Mouse (Mus musculus) limb, embryonic 14.5 days (tissue): ENCODE measurements around the gene Miox. TPM values are rescaled to one million over a fixed set of nuclear protein-coding genes. Genes with fewer than 3 reads are reported as not detected.

ENCODE experiments used
- ATAC-seq: fragments of 200-750 bp; cut with Nextera tagmentation; 2 replicates; pipeline ENCODE4 v1.8.0; 2017; ENCODE audit warnings: low read depth, moderate number of reproducible peaks, moderate TSS enrichment; ENCODE audit not compliant: low FRiP score
- DNase-seq: peaks from one replicate; pipeline ENCODE4 v3.0.0-alpha.2; 2015; ENCODE audit warnings: low spot score
- H3K27ac ChIP-seq: fragments of 300-500 bp; sonication (generic); replicated peaks from 2 replicates; pipeline ENCODE4 v1.5.1; 2014; ENCODE audit warnings: low read depth, mild to moderate bottlenecking, low read length, moderate library complexity, mixed read lengths
- H3K27me3 ChIP-seq: fragments of 300-500 bp; sonication (generic); 2 replicates; pipeline ENCODE4 v1.6.1; 2014; ENCODE audit warnings: low read length, mixed read lengths; ENCODE audit not compliant: control insufficient read depth, insufficient read depth
- H3K36me3 ChIP-seq: fragments of 300-500 bp; sonication (generic); 2 replicates; pipeline ENCODE4 v1.6.1; 2014; ENCODE audit warnings: mild to moderate bottlenecking, low read length, moderate library complexity, mixed read lengths; ENCODE audit not compliant: control insufficient read depth, insufficient read depth
- H3K4me1 ChIP-seq: fragments of 300-500 bp; sonication (generic); 2 replicates; pipeline ENCODE4 v1.6.1; 2014; ENCODE audit warnings: antibody characterized with exemption, low read length, mixed read lengths; ENCODE audit not compliant: control insufficient read depth, insufficient read depth
- H3K4me2 ChIP-seq: fragments of 300-500 bp; sonication (generic); replicated peaks from 2 replicates; pipeline ENCODE4 v1.6.1; 2014; ENCODE audit warnings: low read depth, mild to moderate bottlenecking, low read length, moderate library complexity; ENCODE audit not compliant: severe bottlenecking
- H3K4me3 ChIP-seq: fragments of 300-500 bp; sonication (generic); replicated peaks from 2 replicates; pipeline ENCODE4 v1.5.1; 2014; ENCODE audit warnings: low read length
- H3K9ac ChIP-seq: fragments of 300-500 bp; sonication (generic); 2 replicates; pipeline ENCODE4 v1.6.1; 2014; ENCODE audit warnings: mild to moderate bottlenecking, low read depth, low read length, moderate library complexity; ENCODE audit not compliant: severe bottlenecking
- H3K9me3 ChIP-seq: fragments of 300-500 bp; sonication (generic); 2 replicates; pipeline ENCODE4 v1.6.1; 2016; ENCODE audit warnings: low read length; ENCODE audit not compliant: control insufficient read depth
- POLR2A ChIP-seq: fragments of 200-500 bp; IDR thresholded peaks from 2 replicates; pipeline ENCODE4 v1.8.0; 2012; ENCODE audit warnings: inconsistent platforms, mild to moderate bottlenecking, moderate library complexity, borderline replicate concordance; ENCODE audit not compliant: insufficient read depth, insufficient read length; ENCODE audit errors: extremely low read depth
- whole genome bisulfite sequencing: fragments of 180-500 bp; shearing (Covaris S2); extraction: QIAGEN DNeasy Blood & Tissue Kit; methylation state at CpG from one replicate; pipeline ENCODE4 v1.1.7; 2014; 5-methylcytosine and 5-hydroxymethylcytosine counted together
- microRNA-seq: library from miRNA; unstranded; fragments of <30 nt; microRNA quantifications from one replicate; pipeline ENCODE4, GENCODE M21; 2016
- polyA plus RNA-seq, 2 experiments: library from polyadenylated mRNA; depleted of rRNA in 1 of 2; stranded (reverse) in 1 of 2; unstranded in 1 of 2; fragments of >200 nt; fragmentation: Nextera tagmentation in 1 of 2; extraction: Ambion mirVana in 1 of 2; gene quantifications; 2 replicates each; pipeline versions ENCODE4 v1.2.1 to v1.2.3; 2012 to 2014

The Miox gene
- polyA plus RNA-seq, 2 experiments = not detected

GRCm38 (mm10) chr15:89377362-89377761 lies 43.2 kb downstream of the Miox start:
- H3K4me2 ChIP-seq = no peak overlapping the region; the same call in 1 of the 2 replicates
- peaks cover 51% of the 10 kb centered on the region for H3K27me3 ChIP-seq
- H3K4me3 ChIP-seq = no peak overlapping the region
- no peak for TF ChIP-seq POLR2A
- no peak for DNase-seq
- WGBS = 4% methylated on average over 18 of the region's 18 CpGs
- H3K9me3 ChIP-seq = no peaks in the 10 kb centered on the region
- H3K4me1 ChIP-seq = peaks cover 23% of the 10 kb centered on the region
- H3K9ac ChIP-seq = no peak overlapping the region
- H3K36me3 ChIP-seq = peaks cover 4% of the 10 kb centered on the region; the same call in 1 of the 2 replicates
- no peak for ATAC-seq
- no peak overlapping the region for H3K27ac ChIP-seq

- Histone ChIP-seq H3K36me3 (no peaks in the 10 kb centered on the region), H3K27me3 (peaks cover 51% of the 10 kb centered on the region), H3K4me2 (peak overlapping the region; percentile 67), H3K9ac (peak overlapping the region; percentile 48), H3K4me1 (peaks cover 19% of the 10 kb centered on the region), H3K4me3 (peak overlapping the region; percentile 35), H3K27ac (no peak overlapping the region), H3K9me3 (no peaks in the 10 kb centered on the region)
- no peak for TF ChIP-seq POLR2A
- ATAC-seq (no peak), DNase-seq (no peak)
- 14% methylated on average over 46 of the region's 46 CpGs for WGBS
These were observed 44.0 kb downstream of the Miox start for GRCm38 (mm10) chr15:89377938-89378828.

DNA sequence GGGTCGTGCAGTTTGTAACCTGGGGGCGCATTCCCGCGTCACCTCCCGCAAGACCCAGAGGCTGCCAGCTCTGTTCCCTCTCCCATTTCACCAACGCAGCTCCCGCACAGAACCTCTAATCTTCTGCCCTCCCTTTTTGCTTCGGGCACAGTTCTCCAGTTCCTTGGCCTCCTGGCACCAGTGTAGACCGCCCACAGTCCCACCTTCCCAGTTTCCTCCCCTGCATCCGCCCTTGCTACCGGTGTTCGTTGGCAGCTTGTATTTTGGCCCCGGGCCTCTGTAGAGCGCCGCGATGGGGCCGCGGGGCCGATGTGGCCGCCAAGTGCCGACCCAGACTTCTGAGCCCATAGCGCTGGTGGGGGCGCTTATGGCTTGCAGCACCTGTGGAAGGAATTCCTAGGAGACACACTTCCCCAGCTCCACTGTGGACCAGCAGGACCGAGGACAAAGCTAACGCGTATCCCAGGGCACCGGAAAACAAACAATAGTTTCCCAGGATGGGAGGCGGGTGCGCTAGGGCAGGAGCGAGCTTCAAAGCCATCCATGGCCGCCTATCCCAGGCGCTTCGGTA lies 44.7 kb downstream of the Miox start, which contains the start of gene Odf3b:
Gene Odf3b, minus strand, starts transcription at position 452 of the 571 bp plus-strand sequence.
- Histone ChIP-seq H3K4me2 (peak within 1 kb of the TSS; percentile 67), H3K27me3 (peaks cover 51% of the 10 kb centered on the region), H3K9me3 (no peaks in the 10 kb centered on the region), H3K4me1 (peaks cover 18% of the 10 kb centered on the region), H3K9ac (peak within 1 kb of the TSS; percentile 48), H3K27ac (no peak within 1 kb of the TSS), H3K4me3 (peak within 1 kb of the TSS; percentile 35), H3K36me3 (no peaks in the 10 kb centered on the region)
- WGBS = 1% methylated on average over 29 of the region's 33 CpGs
- ATAC-seq (no peak), DNase-seq (no peak)
- no peak for TF ChIP-seq POLR2A

- Histone ChIP-seq H3K4me2 (peak overlapping the region; percentile 67), H3K27ac (no peak overlapping the region), H3K36me3 (no peaks in the 10 kb centered on the region), H3K4me3 (peak overlapping the region; percentile 35), H3K9me3 (no peaks in the 10 kb centered on the region), H3K4me1 (peaks cover 14% of the 10 kb centered on the region), H3K27me3 (peaks cover 51% of the 10 kb centered on the region), H3K9ac (peak overlapping the region; percentile 48; the same call in 1 of the 2 replicates)
- 10% methylated on average over 10 of the region's 10 CpGs for WGBS
- TF ChIP-seq POLR2A = no peak
- ATAC-seq (no peak), DNase-seq (no peak)
These were observed 45.2 kb downstream of the Miox start for GRCm38 (mm10) chr15:89379429-89379828.

DNA sequence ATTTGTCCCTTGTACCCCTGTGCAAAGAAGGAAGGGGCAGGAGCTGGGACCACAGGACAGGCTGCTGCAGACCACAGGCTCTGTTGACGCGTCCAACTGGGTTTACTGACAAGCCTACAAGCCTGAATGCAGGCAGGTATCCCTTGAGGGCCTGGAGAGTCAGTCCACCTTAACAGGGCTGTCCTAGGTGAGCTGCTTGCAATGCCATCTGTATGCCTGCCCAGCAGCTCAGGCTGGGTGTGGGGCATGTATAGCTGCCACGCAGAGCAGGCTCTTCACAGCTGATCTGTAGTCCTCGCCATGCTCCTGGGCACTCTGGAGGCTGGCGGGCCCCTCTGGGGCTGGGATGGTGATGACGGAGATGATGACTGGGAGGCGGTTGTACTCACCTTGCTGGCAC lies 50.4 kb downstream of the Miox start, which contains the start of gene Klhdc7b:
Gene Klhdc7b, plus strand, starts transcription at position 301 of the 400 bp plus-strand sequence.
- Histone ChIP-seq H3K4me1 (no peaks in the 10 kb centered on the region), H3K9me3 (no peaks in the 10 kb centered on the region), H3K36me3 (no peaks in the 10 kb centered on the region), H3K27me3 (peaks cover 12% of the 10 kb centered on the region), H3K4me3 (no peak within 1 kb of the TSS), H3K27ac (no peak within 1 kb of the TSS), H3K4me2 (no peak within 1 kb of the TSS), H3K9ac (no peak within 1 kb of the TSS)
- WGBS = 89% methylated on average over 7 of the region's 7 CpGs
- DNase-seq (no peak), ATAC-seq (no peak)
- no peak for TF ChIP-seq POLR2A

Small RNAs within 50 kb of the gene (microRNA-seq; reads per million reads assigned to microRNA genes)
- not detected for gene Mir6959

Other genes with a start within 250 kb of the Miox start
- 32.7 and 40.7 TPM in 2 replicates for gene Selenoo, start 245.3 kb upstream of the Miox start, polyA plus RNA-seq (2012; rRNA removed)
- gene Selenoo, start 245.3 kb upstream of the Miox start, polyA plus RNA-seq (2014; fragmentation: Nextera tagmentation; extraction: Ambion mirVana) = 20.6 and 22.9 TPM in 2 replicates
- 36.8 and 56.5 TPM in 2 replicates for gene Tubgcp6, start 211.3 kb upstream of the Miox start, polyA plus RNA-seq (2012; rRNA removed)
- gene Tubgcp6, start 211.3 kb upstream of the Miox start, polyA plus RNA-seq (2014; fragmentation: Nextera tagmentation; extraction: Ambion mirVana) = 17.2 and 17.6 TPM in 2 replicates
- gene Hdac10, start 205.7 kb upstream of the Miox start, polyA plus RNA-seq (2012; rRNA removed) = 38.1 and 49.4 TPM in 2 replicates
- gene Hdac10, start 205.7 kb upstream of the Miox start, polyA plus RNA-seq (2014; fragmentation: Nextera tagmentation; extraction: Ambion mirVana) = 18.7 and 21.8 TPM in 2 replicates
- gene Mapk12, start 193.7 kb upstream of the Miox start, polyA plus RNA-seq (2012; rRNA removed) = 13.7 and 14.9 TPM in 2 replicates
- 5.0 and 8.3 TPM in 2 replicates for gene Mapk12, start 193.7 kb upstream of the Miox start, polyA plus RNA-seq (2014; fragmentation: Nextera tagmentation; extraction: Ambion mirVana)
- gene Mapk11, start 184.8 kb upstream of the Miox start, polyA plus RNA-seq (2012; rRNA removed) = 13.4 and 15.9 TPM in 2 replicates
- gene Mapk11, start 184.8 kb upstream of the Miox start, polyA plus RNA-seq (2014; fragmentation: Nextera tagmentation; extraction: Ambion mirVana) = 7.0 and 7.3 TPM in 2 replicates
- gene Plxnb2, start 153.6 kb upstream of the Miox start, polyA plus RNA-seq (2012; rRNA removed) = 212 and 268 TPM in 2 replicates
- 170 and 183 TPM in 2 replicates for gene Plxnb2, start 153.6 kb upstream of the Miox start, polyA plus RNA-seq (2014; fragmentation: Nextera tagmentation; extraction: Ambion mirVana)
- gene Dennd6b, start 137.9 kb upstream of the Miox start, polyA plus RNA-seq (2012; rRNA removed) = 39.2 and 53.6 TPM in 2 replicates
- gene Dennd6b, start 137.9 kb upstream of the Miox start, polyA plus RNA-seq (2014; fragmentation: Nextera tagmentation; extraction: Ambion mirVana) = 12.7 and 14.0 TPM in 2 replicates
- 59.0 and 71.5 TPM in 2 replicates for gene Ppp6r2, start 122.8 kb upstream of the Miox start, polyA plus RNA-seq (2012; rRNA removed)
- 28.3 and 31.7 TPM in 2 replicates for gene Ppp6r2, start 122.8 kb upstream of the Miox start, polyA plus RNA-seq (2014; fragmentation: Nextera tagmentation; extraction: Ambion mirVana)
- gene Sbf1, start 19.1 kb upstream of the Miox start, polyA plus RNA-seq (2012; rRNA removed) = 154 and 170 TPM in 2 replicates
- 65.1 and 72.3 TPM in 2 replicates for gene Sbf1, start 19.1 kb upstream of the Miox start, polyA plus RNA-seq (2014; fragmentation: Nextera tagmentation; extraction: Ambion mirVana)
- 0.74 and 1.0 TPM in 2 replicates for gene Adm2, start 11.7 kb upstream of the Miox start, polyA plus RNA-seq (2012; rRNA removed)
- gene Adm2, start 11.7 kb upstream of the Miox start, polyA plus RNA-seq (2014; fragmentation: Nextera tagmentation; extraction: Ambion mirVana) = 0.52 TPM in 1 of 2 replicates, not detected in the other
- gene Lmf2, start 21.3 kb downstream of the Miox start, polyA plus RNA-seq (2012; rRNA removed) = 55.7 and 74.0 TPM in 2 replicates
- 49.1 and 53.6 TPM in 2 replicates for gene Lmf2, start 21.3 kb downstream of the Miox start, polyA plus RNA-seq (2014; fragmentation: Nextera tagmentation; extraction: Ambion mirVana)
- 153 and 209 TPM in 2 replicates for gene Ncaph2, start 21.3 kb downstream of the Miox start, polyA plus RNA-seq (2012; rRNA removed)
- gene Ncaph2, start 21.3 kb downstream of the Miox start, polyA plus RNA-seq (2014; fragmentation: Nextera tagmentation; extraction: Ambion mirVana) = 145 and 160 TPM in 2 replicates
- gene Sco2, start 39.4 kb downstream of the Miox start, polyA plus RNA-seq (2012; rRNA removed) = 19.8 and 27.2 TPM in 2 replicates
- gene Sco2, start 39.4 kb downstream of the Miox start, polyA plus RNA-seq (2014; fragmentation: Nextera tagmentation; extraction: Ambion mirVana) = 7.5 and 10.3 TPM in 2 replicates
- 2.0 and 3.3 TPM in 2 replicates for gene Tymp, start 42.6 kb downstream of the Miox start, polyA plus RNA-seq (2012; rRNA removed)
- 1.3 and 1.6 TPM in 2 replicates for gene Tymp, start 42.6 kb downstream of the Miox start, polyA plus RNA-seq (2014; fragmentation: Nextera tagmentation; extraction: Ambion mirVana)
- 0.24 and 0.62 TPM in 2 replicates for gene Odf3b, start 44.9 kb downstream of the Miox start, polyA plus RNA-seq (2012; rRNA removed)
- gene Odf3b, start 44.9 kb downstream of the Miox start, polyA plus RNA-seq (2014; fragmentation: Nextera tagmentation; extraction: Ambion mirVana) = 0.67 and 0.72 TPM in 2 replicates
- 0.03 TPM in 1 of 2 replicates, not detected in the other for gene Klhdc7b, start 50.5 kb downstream of the Miox start, polyA plus RNA-seq (2012; rRNA removed)
- gene Klhdc7b, start 50.5 kb downstream of the Miox start, polyA plus RNA-seq (2014; fragmentation: Nextera tagmentation; extraction: Ambion mirVana) = not detected in 2 replicates
- gene Syce3, start 76.1 kb downstream of the Miox start, polyA plus RNA-seq (2012; rRNA removed) = not detected in 2 replicates
- gene Syce3, start 76.1 kb downstream of the Miox start, polyA plus RNA-seq (2014; fragmentation: Nextera tagmentation; extraction: Ambion mirVana) = not detected in 2 replicates
- gene Cpt1b, start 91.5 kb downstream of the Miox start, polyA plus RNA-seq (2012; rRNA removed) = 3.7 and 4.4 TPM in 2 replicates
- 0.57 and 0.63 TPM in 2 replicates for gene Cpt1b, start 91.5 kb downstream of the Miox start, polyA plus RNA-seq (2014; fragmentation: Nextera tagmentation; extraction: Ambion mirVana)
- 0.96 and 1.8 TPM in 2 replicates for gene C730034F03Rik, start 95.2 kb downstream of the Miox start, polyA plus RNA-seq (2012; rRNA removed)
- gene C730034F03Rik, start 95.2 kb downstream of the Miox start, polyA plus RNA-seq (2014; fragmentation: Nextera tagmentation; extraction: Ambion mirVana) = 1.4 and 2.4 TPM in 2 replicates
- gene Gm44502, start 95.3 kb downstream of the Miox start, polyA plus RNA-seq (2012; rRNA removed) = 0.40 and 0.47 TPM in 2 replicates
- not detected in 2 replicates for gene Gm44502, start 95.3 kb downstream of the Miox start, polyA plus RNA-seq (2014; fragmentation: Nextera tagmentation; extraction: Ambion mirVana)
- 72.6 and 79.0 TPM in 2 replicates for gene Chkb, start 95.5 kb downstream of the Miox start, polyA plus RNA-seq (2012; rRNA removed)
- 45.6 and 46.9 TPM in 2 replicates for gene Chkb, start 95.5 kb downstream of the Miox start, polyA plus RNA-seq (2014; fragmentation: Nextera tagmentation; extraction: Ambion mirVana)
- 2.5 and 2.6 TPM in 2 replicates for gene Mapk8ip2, start 119.5 kb downstream of the Miox start, polyA plus RNA-seq (2012; rRNA removed)
- 0.99 and 1.5 TPM in 2 replicates for gene Mapk8ip2, start 119.5 kb downstream of the Miox start, polyA plus RNA-seq (2014; fragmentation: Nextera tagmentation; extraction: Ambion mirVana)
- gene Arsa, start 143.0 kb downstream of the Miox start, polyA plus RNA-seq (2012; rRNA removed) = 30.7 and 38.5 TPM in 2 replicates
- gene Arsa, start 143.0 kb downstream of the Miox start, polyA plus RNA-seq (2014; fragmentation: Nextera tagmentation; extraction: Ambion mirVana) = 18.3 and 21.7 TPM in 2 replicates
- 18.4 and 25.1 TPM in 2 replicates for gene Shank3, start 165.2 kb downstream of the Miox start, polyA plus RNA-seq (2012; rRNA removed)
- gene Shank3, start 165.2 kb downstream of the Miox start, polyA plus RNA-seq (2014; fragmentation: Nextera tagmentation; extraction: Ambion mirVana) = 2.4 and 2.7 TPM in 2 replicates
- gene Acr, start 233.9 kb downstream of the Miox start, polyA plus RNA-seq (2012; rRNA removed) = 1.4 and 2.5 TPM in 2 replicates
- gene Acr, start 233.9 kb downstream of the Miox start, polyA plus RNA-seq (2014; fragmentation: Nextera tagmentation; extraction: Ambion mirVana) = 0.21 and 0.61 TPM in 2 replicates